Mouse (Mus musculus): ENCODE measurements at regions not wholly inside any gene's neighbourhood (a gene's known extent, or its start where the extent isn't known, plus 50 kb on each side); places are given as distances from the start of the nearest gene placed in this dataset.

- no peak for DNase-seq (ENCODE audit: low spot score)
These were observed 223.5 kb downstream of the Klf5 start for GRCm38 (mm10) chr14:99521954-99522523.

GRCm38 (mm10) chr14:99535781-99536180 lies 237.3 kb downstream of the Klf5 start:
- DNase-seq (ENCODE audit: low spot score): no peak

DNA sequence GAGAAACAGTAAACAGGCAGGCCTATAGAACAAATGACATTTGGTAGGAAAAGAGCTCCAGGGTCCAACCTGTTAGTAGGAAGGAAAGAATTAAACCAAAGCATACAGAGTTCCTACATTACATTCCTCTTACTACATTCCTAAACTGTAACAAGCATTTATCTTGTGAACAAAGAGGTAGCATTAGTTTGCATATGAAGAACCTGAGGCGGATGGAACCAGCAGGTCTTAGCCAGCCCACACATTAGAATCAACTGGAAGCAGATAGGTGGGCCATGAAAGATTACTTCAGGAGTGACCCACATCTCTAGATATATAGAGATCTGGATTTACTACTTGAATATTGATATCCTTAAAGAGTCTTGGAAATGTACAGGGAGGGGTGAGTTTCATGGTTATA lies 238.8 kb downstream of the Klf5 start:
- DNase-seq (ENCODE audit: low spot score): no peak

GRCm38 (mm10) chr14:99541716-99542115 lies 243.2 kb downstream of the Klf5 start:
- no peak for DNase-seq (ENCODE audit: low spot score)

DNA sequence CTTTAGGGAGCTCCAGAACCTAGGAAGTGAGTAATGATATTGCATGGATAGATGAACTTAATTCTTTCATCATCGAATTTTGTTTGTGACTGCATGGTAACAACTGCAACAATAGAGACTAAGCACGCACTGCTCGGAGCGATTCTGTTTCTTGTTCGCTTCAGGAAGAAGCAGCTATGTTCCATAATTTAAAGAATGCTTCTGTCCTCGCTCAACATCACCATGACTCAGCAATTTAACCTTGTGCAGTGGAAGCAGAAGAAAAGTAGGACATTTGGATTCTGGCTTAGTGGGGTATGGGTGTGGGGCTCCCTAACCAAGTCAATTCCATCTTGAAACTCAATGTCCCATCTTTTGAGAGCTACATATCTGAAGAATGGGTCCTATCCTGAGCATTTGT lies 249.4 kb downstream of the Klf5 start:
- DNase-seq (ENCODE audit: low spot score): no peak

DNA sequence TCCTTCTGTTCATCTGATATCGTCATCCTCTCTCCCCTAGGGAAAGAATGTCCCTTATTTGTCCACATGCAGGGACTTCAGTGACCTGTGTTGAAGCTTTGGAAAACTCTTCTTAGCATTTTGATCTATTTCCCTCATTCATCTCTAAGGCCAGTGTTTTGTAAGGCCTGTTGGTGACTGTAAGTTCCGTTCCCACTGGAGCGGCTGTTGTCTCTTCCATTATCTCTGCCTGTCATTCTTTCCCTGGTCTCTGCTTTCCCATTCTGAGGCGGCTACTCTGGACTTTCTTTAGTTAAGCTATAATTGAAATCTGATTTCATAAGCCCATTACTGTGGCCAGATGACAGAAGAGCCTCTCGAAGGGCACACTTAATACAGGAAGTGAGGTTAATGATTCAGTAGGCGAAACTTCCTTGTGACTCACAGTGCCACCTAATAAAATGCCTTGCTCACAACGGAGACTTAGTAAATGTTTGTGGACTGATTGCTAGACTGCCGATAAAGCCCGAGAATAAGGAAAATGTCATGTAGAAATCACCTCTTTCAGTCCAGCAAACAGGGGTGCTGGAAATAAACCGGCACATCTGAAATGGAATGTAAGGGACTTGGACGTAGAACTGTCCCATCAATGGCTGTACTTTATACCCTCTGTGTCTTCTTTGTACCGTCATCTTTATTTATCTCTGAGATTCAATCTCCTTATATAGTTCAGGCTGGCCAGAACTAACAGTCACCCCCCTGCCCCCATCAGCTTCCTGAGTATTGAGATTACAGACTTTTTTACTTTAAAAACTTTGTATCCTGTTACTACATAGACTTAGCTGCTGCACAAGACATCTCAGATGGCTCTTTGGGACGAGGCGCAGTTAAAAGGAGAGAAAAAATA lies 250.1 kb downstream of the Klf5 start:
- DNase-seq (ENCODE audit: low spot score): no peak

- DNase-seq (ENCODE audit: low spot score): no peak
These were observed 265.5 kb downstream of the Klf5 start for GRCm38 (mm10) chr14:99564024-99564423.

GRCm38 (mm10) chr14:99574146-99574545 lies 275.7 kb downstream of the Klf5 start:
- no peak for DNase-seq (ENCODE audit: low spot score)

DNA sequence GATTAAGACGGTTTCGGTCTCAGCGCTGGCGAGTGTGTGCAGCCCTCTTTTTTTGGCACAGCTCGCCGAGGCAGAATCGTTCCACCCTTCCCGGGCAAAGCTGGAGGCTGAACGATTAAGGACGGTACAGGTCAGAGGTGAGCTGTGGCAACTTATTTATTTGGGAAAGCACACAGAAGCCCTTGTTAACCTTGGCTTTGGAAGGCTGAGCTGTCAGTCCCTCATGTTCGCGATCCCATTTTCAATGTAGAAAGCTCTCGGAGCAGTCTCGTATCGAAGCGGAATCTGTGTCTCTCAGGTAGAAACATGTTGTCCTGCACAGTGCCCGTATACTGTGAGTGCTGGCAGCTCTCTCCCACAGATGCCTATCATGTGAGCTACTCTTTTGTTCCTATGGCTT lies 280.2 kb downstream of the Klf5 start:
- DNase-seq (ENCODE audit: low spot score): peak; percentile 11

GRCm38 (mm10) chr14:99579271-99579759 lies 280.8 kb downstream of the Klf5 start:
- no peak for DNase-seq (ENCODE audit: low spot score)

GRCm38 (mm10) chr14:99579765-99580266 lies 281.3 kb downstream of the Klf5 start:
- no peak for DNase-seq (ENCODE audit: low spot score)

DNA sequence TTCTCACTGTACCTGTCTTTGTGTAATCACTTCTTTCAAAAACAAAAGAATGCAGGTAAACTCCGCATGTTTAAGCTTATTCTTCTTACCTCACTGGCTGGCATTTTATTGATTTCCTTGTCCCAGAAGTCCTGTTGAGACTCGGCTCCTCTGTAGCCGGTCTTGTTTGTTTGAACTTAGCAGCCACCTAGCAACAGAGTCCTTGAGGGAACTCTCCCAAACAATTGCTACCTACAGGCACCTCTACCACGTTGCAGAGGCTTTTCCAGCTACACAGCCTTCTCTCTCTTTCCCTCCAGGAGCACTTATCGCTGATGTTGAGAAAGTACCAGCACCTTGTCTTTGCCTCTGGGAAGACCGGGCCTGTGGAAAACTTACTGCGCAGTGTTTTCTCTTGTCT lies 285.7 kb downstream of the Klf5 start:
- no peak for DNase-seq (ENCODE audit: low spot score)

- DNase-seq (ENCODE audit: low spot score): no peak
These were observed 287.5 kb downstream of the Klf5 start for GRCm38 (mm10) chr14:99586029-99586428.

DNA sequence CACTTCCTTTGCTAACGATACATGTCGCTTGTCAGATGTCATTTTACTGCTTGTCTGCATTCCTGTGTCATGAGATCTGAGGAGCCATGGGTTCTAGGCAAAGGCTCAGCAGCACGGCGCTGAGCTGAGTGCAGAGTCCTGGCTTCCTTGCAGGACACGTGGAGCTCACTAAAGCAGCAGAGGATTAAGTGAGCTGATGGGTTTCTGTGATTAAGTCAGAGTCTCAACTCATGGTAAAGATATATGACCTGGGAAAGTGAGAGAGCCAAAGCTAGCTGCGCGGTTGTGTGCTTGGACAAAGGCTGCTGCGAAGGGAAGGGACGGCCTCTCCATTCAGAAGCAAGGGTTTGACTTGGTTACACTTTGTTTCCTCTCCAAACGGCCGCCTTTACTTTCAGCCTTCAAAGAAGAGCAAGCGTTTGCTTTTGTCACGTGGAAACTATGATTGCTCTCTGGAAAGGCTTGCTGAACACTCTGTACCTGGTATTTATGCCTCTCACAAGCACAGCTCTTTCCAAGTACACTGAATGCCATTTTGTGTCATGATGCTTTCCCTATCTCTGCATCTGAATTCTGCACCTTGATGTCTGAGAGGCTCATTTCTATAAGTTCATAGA lies 292.5 kb downstream of the Klf5 start:
- DNase-seq (ENCODE audit: low spot score): no peak

GRCm38 (mm10) chr14:99592922-99593321 lies 294.4 kb downstream of the Klf5 start:
- DNase-seq (ENCODE audit: low spot score): no peak

GRCm38 (mm10) chr14:99593864-99594263 lies 295.4 kb downstream of the Klf5 start:
- no peak for DNase-seq (ENCODE audit: low spot score)

DNA sequence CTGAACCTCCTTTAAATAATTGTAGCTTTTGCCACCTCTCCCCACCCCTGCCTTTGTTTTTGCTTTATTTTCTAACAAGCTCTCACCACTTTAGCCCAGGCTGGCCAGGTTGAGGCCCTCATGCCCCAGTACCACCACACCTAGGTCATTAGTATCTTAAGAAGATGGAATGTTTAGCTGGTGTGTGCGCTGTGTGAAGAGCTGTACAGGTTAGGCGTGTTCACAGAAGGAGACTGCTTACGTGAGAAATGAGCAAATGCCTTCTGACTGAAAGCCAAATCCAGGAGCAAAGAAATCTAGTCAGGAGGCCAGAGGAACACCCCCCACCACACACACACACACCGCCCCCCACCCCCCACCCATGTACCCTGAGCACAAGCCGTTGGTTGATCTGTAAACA lies 303.4 kb downstream of the Klf5 start:
- no peak for DNase-seq (ENCODE audit: low spot score)

DNA sequence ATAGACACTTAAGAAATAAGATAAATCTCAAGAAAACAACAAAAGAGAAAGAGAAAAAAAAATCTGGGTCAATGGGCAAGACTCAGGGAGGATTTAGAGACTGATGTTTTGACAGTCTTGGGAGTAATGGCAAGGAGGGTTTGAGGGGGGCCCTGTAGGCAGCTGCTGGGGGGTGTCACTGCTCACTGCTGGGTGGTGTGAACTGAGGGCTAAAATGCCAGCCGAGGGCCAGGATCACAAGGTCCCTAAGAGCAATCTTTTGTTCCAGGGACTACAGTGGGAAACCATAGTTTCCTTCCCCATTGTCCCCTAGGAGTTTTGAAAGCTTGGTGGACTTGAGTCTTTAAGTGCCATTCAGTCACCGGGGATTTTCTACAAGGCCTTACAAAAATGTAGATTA lies 304.8 kb downstream of the Klf5 start:
- no peak for DNase-seq (ENCODE audit: low spot score)

DNA sequence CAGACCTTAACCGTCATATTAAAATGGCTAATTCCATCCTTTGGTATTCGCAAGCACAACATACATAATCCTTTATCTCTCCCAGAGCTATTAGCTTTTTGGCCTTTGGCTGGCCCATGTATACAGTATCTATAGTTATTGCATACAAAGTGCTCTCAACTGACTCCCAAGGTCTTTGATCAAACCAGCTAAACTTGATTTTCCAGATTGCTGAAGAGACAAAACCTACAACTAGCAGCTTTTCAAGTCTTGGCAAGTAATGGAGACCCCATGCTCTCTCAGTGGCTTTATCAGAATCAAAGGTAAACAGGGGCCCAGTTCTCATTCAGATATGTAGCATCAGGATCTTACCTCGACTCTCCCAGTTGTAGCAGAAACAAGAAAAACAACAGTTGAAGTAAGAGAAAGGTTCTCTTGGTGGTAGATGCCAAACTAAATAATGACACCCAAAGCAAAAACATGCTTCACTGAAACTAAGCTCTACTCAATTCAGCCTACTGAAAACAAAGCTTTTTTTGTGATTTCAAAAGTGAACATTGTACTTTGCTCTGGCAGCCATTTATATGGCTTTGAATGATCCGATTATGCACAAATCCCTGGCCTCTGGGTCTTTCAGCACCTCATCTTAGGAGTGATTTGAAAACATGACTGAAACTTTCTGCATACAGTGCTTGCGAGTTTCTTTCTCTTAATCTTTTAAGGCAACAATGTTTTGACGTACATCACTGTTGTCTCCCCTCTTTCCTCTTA lies 307.0 kb downstream of the Klf5 start:
- DNase-seq (ENCODE audit: low spot score): no peak

DNA sequence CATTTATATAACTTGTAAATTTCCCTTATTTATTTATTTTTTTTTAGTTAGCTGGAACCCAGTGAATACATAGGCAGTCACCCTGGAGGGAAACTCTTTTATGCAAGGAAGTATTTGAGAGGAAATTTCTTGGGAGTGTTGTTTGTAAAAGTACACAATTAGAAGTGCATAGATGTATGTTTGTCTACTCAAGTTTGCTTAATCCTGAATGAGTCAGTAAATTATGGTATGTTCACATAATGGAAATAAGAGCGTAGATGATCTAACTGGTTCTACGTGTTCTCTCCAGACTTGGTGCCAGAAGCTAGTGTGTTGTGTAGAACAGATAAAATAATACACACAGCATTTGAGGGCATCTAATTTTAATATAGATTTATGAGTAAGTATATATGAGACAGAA lies 310.5 kb downstream of the Klf5 start:
- no peak for DNase-seq (ENCODE audit: low spot score)

GRCm38 (mm10) chr14:99611435-99611834 lies 312.9 kb downstream of the Klf5 start:
- no peak for DNase-seq (ENCODE audit: low spot score)

DNA sequence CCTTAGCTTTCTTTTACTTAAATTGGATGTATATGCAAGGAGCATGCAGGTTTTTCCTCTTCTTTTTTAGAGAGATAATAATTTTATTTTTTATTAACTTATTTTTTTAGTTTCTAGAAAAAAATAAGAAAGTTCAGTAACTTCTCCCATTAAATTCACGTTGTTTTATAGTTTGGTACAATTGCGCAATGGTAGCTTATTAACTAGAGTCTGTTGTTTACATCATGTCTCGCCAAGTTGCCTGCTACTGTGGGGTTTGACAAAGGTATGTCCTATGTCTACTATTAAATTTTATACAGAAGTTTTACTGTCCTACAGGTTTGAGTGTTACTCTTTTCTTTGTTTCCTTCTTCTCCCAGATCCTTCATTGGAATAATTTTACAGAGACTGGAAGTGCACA lies 313.6 kb downstream of the Klf5 start:
- no peak for DNase-seq (ENCODE audit: low spot score)
